Mouse (Mus musculus): ENCODE measurements at regions not wholly inside any gene's neighbourhood (a gene's known extent, or its start where the extent isn't known, plus 50 kb on each side); places are given as distances from the start of the nearest gene placed in this dataset.

DNA sequence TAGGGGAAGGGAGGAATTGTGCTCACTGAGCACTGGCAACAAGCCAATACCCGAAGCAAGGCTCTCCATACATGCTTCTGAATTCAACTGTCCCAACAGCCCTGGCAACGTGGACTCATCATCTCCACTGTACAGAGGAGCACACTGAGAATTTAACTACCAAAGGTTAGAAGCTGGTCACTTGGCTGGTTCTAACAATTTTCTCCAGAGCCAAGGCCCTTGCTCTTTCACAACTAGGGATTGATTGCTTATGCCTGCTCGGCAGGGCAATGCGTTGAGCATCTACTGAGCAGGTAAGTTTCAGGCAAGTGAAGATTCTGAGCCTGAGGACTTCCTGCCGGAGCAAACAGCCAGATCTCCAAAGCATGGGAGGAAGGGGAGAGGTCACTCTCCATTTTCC lies 616.0 kb upstream of the Cdh5 start:
- Histone ChIP-seq H3K9me3 (no peaks in the 10 kb centered on the region), H3K9ac (no peak overlapping the region), H3K4me3 (no peak overlapping the region), H3K4me1 (peaks cover 21% of the 10 kb centered on the region), H3K27me3 (no peaks in the 10 kb centered on the region), H3K4me2 (no peak overlapping the region), H3K36me3 (no peaks in the 10 kb centered on the region), H3K27ac (no peak overlapping the region)
- 85% methylated on average over 5 of the region's 5 CpGs for WGBS
- no peak for ATAC-seq (ENCODE audit: insufficient number of reproducible peaks, insufficient read depth, low FRiP score, low TSS enrichment, low read depth)

DNA sequence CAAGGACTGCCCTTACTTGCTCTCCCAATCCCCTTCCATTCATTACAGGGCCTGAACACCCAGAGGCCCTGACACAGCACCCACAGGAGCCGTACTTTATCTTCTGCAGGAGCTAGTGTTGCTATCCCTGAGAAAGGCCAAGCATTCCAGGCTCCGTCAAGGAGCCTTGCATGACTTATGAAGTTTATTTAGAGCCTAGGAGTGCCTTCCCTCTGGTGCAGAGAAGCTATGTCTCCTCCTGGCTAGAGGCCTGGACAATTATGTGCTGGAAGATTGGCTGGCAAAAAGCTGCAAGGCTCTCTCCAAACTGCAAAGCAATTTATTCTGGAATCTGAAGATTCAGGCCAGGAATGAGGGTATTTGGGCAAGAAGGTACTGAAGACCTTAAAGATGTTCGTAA lies 612.0 kb upstream of the Cdh5 start:
- Histone ChIP-seq H3K27ac (no peak overlapping the region; the same call in 1 of the 2 replicates), H3K9me3 (no peaks in the 10 kb centered on the region), H3K4me1 (peaks cover 23% of the 10 kb centered on the region), H3K4me2 (no peak overlapping the region), H3K9ac (no peak overlapping the region), H3K4me3 (no peak overlapping the region), H3K36me3 (no peaks in the 10 kb centered on the region), H3K27me3 (no peaks in the 10 kb centered on the region)
- ATAC-seq (ENCODE audit: insufficient number of reproducible peaks, insufficient read depth, low FRiP score, low TSS enrichment, low read depth), result no peak
- WGBS, result 76% methylated on average over 3 of the region's 3 CpGs

DNA sequence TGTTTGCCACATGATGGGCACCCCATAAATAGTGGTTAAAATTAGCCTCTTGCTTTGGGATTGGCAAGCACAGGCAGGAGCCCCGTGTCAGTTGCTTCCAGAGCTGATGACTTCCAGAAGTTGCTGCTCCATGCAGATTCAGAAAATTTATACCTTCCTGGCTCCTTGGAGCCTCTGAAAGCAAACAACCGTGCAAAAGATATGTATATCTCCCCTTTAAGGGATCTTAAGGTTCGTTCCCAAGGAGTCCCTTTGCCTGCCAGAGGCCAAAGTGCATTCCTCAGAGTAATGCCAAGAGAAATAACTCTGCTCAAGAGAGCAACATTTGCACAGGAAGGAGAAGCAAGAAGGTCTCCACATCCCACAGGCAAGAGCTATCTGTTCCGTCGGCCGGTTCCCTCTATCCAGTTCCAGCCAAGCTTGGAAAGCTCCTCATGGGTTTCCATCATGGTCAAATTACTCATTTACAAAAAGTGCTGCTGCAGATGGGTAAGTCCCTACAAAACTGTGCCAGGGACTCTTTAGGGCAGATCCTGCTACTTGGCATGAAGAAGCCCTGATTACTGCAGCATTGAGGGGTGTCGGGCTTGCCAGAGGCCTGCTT lies 608.4 kb upstream of the Cdh5 start:
- 0 out of 2 replicates have a peak, but pooled peaks have one; percentile 37 for ATAC-seq (ENCODE audit: insufficient number of reproducible peaks, insufficient read depth, low FRiP score, low TSS enrichment, low read depth)

DNA sequence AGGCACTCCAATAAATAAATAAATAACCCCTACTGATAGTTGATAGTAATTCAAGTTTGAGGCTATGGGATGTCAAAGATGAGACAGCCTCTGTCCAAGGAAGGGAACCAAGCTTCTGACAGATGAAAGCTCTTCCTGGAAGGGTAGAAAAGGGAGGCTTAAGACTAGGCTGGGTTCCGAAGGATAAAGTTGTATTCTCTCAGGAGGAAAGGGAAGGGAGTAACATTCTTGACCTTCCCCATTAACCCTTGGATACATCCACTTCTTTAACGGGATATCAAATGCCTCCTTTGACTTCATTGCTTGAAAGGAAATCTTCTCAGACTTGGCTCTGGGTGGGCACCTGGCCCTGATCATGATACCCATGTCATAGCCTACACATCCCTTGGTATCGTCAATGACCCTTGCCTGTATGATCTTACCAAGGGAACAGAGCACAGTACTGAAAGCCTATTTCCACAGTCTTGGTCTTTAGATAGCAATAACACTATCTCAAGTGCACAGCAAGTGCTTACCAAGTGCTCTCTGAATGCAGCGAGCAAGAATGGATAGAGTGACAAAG lies 607.4 kb upstream of the Cdh5 start:
- H3K4me2 ChIP-seq, result no peak overlapping the region
- H3K36me3 ChIP-seq, result no peaks in the 10 kb centered on the region
- no peak overlapping the region for H3K27ac ChIP-seq
- no peak overlapping the region for H3K9ac ChIP-seq
- H3K9me3 ChIP-seq, result no peaks in the 10 kb centered on the region
- no peak overlapping the region for H3K4me3 ChIP-seq
- no peak for ATAC-seq (ENCODE audit: insufficient number of reproducible peaks, insufficient read depth, low FRiP score, low TSS enrichment, low read depth)
- H3K27me3 ChIP-seq, result no peaks in the 10 kb centered on the region
- H3K4me1 ChIP-seq, result peaks cover 19% of the 10 kb centered on the region
- 84% methylated on average over 4 of the region's 4 CpGs for WGBS

More for the DNA sequence above, 608.4 kb upstream of the Cdh5 start:
- 51% methylated on average over 7 of the region's 7 CpGs for WGBS
- Histone ChIP-seq H3K4me1 (peaks cover 23% of the 10 kb centered on the region), H3K27me3 (no peaks in the 10 kb centered on the region), H3K9ac (no peak overlapping the region), H3K27ac (peak overlapping the region; percentile 48), H3K4me2 (no peak overlapping the region), H3K4me3 (no peak overlapping the region), H3K9me3 (no peaks in the 10 kb centered on the region), H3K36me3 (no peaks in the 10 kb centered on the region)

DNA sequence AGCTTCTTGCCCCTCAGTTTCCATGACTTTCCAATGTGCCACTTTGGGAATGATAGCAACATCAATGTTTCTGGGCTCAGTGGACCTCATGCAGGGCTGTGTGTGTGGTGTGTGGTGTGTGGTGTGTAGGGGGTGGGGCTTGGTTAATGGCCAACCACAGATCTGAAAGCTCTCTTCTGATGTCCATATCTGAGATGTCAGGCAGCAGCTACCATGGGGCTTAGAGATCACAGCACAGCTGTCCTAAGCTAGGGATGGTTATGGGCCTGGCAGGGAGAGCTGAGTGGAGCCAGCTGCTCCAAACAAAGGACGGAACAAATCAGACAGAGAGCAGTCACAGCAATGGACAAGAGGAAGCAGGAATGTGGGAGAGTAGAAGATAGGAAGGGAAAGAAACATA lies 606.8 kb upstream of the Cdh5 start:
- H3K9ac ChIP-seq, result no peak overlapping the region
- peaks cover 12% of the 10 kb centered on the region for H3K4me1 ChIP-seq
- no peaks in the 10 kb centered on the region for H3K9me3 ChIP-seq
- no peaks in the 10 kb centered on the region for H3K36me3 ChIP-seq
- ATAC-seq (ENCODE audit: insufficient number of reproducible peaks, insufficient read depth, low FRiP score, low TSS enrichment, low read depth), result no peak
- H3K27me3 ChIP-seq, result no peaks in the 10 kb centered on the region
- no peak overlapping the region for H3K4me3 ChIP-seq
- no peak overlapping the region for H3K4me2 ChIP-seq
- no peak overlapping the region for H3K27ac ChIP-seq
- 62% methylated on average over 1 of the region's 1 CpGs for WGBS

DNA sequence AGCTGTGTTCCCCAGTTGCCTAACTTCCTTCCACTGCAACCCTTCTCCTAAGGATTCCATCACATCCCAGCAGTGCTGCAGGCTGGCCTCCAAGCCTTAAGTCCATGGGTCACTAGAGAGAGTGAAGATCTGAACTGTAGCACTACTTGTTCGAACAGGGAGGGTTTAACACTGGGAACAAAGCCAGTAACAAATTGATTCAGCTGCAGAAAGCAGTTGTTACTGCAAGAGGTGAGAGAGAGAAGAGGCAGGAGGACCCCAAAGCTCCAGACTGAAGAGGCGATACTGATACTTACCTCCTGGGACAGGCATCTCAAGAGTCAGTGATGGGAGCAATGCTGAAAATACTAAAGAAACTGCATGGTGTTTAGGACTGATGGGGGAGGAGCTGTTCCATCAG lies 600.1 kb upstream of the Cdh5 start:
- Histone ChIP-seq H3K4me1 (peaks cover 7% of the 10 kb centered on the region), H3K27ac (no peak overlapping the region), H3K27me3 (no peaks in the 10 kb centered on the region), H3K9ac (no peak overlapping the region), H3K9me3 (no peaks in the 10 kb centered on the region), H3K4me2 (no peak overlapping the region), H3K4me3 (no peak overlapping the region), H3K36me3 (no peaks in the 10 kb centered on the region)
- ATAC-seq (ENCODE audit: insufficient number of reproducible peaks, insufficient read depth, low FRiP score, low TSS enrichment, low read depth), result no peak
- 63% methylated on average over 2 of the region's 2 CpGs for WGBS

DNA sequence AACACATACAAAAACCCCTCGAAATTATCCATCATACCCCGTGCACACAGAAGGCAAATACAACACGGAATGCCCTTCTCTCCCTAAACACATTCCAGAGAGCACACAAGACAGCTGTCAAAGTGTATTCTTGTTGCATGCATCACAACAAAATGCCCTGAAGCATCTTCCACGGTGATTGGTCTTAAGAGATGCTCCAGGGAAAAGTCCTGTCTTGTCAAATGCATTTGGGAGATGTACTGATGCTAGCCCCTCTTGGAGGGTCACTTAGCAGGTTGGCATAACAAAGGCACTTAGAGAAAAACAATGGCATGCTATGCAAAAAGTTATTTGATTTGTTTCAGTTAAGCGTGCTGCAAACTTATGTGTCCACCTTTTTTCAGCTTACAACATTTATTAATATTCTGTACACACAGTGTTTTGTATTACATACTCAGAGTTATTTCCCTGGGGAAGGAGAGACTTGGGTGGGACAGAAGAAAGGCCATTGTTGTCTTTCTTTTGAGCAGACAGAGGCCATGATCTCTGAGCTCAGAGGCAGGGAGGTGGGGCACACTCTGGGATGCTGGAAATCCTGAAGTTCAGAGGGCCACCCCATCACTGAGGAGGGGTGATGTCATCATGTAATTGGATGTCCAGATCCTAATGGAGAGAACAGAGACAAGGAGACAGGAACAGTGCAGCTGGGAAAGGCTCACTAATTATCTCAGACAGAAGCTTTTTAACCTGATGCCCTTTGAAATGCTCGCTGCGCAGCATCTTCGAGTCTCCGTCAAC lies 598.2 kb upstream of the Cdh5 start:
- WGBS, result 73% methylated on average over 9 of the region's 9 CpGs

DNA sequence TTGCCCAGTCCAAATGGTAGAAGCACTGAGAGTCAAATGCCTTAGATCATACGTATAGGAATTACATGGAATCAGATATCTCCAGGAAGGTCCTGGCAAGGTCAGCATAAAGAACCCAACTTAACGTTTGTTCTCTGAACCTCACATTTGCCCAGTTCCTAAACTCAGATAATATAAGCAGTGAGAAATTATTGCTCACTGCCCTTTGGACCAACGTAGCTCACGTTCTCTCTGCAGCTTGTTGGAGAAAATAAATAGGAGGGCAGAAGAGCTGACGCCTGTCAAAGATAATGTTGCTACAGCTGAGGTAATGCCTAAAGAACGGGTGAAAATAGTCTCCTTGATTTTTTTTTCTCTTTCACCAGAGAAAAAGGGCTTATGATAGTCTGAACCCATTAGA lies 595.1 kb upstream of the Cdh5 start:
- Histone ChIP-seq H3K36me3 (no peaks in the 10 kb centered on the region), H3K9me3 (0 out of 2 replicates have a peak, but pooled peaks cover 4% of the 10 kb centered on the region), H3K9ac (no peak overlapping the region), H3K4me3 (no peak overlapping the region), H3K27me3 (no peaks in the 10 kb centered on the region), H3K4me1 (peaks cover 5% of the 10 kb centered on the region), H3K27ac (no peak overlapping the region), H3K4me2 (no peak overlapping the region)
- WGBS, result 42% methylated on average over 6 of the region's 6 CpGs
- ATAC-seq (ENCODE audit: insufficient number of reproducible peaks, insufficient read depth, low FRiP score, low TSS enrichment, low read depth), result no peak

More for the DNA sequence above, 598.2 kb upstream of the Cdh5 start:
- Histone ChIP-seq H3K4me2 (no peak overlapping the region), H3K9me3 (0 out of 2 replicates have a peak, but pooled peaks cover 4% of the 10 kb centered on the region), H3K9ac (no peak overlapping the region), H3K27ac (no peak overlapping the region), H3K4me1 (peaks cover 8% of the 10 kb centered on the region), H3K36me3 (no peaks in the 10 kb centered on the region), H3K27me3 (no peaks in the 10 kb centered on the region), H3K4me3 (no peak overlapping the region)
- ATAC-seq (ENCODE audit: insufficient number of reproducible peaks, insufficient read depth, low FRiP score, low TSS enrichment, low read depth), result no peak

DNA sequence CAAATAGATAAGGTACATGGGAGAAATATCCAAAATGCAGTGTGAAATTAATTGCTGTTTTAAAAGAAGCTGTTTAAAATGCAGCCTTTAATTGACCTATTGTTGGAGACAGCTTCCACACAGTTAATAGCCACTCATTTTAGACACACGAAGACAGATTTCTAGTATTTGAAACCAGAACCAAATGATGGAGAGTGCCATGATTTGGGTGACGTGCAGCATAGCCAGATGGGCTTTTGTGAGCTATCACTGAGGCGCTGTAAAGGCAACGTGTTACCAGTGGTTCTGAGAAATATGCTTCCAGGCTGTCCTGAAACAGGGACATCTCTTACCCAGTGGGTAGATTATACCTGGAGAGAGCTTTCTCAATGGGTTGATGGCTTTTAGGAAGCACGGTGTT lies 594.4 kb upstream of the Cdh5 start:
- Histone ChIP-seq H3K9me3 (0 out of 2 replicates have a peak, but pooled peaks cover 4% of the 10 kb centered on the region), H3K4me2 (no peak overlapping the region), H3K4me1 (peaks cover 5% of the 10 kb centered on the region), H3K27me3 (no peaks in the 10 kb centered on the region), H3K4me3 (no peak overlapping the region), H3K27ac (no peak overlapping the region), H3K36me3 (no peaks in the 10 kb centered on the region), H3K9ac (no peak overlapping the region)
- WGBS, result 79% methylated on average over 5 of the region's 5 CpGs
- ATAC-seq (ENCODE audit: insufficient number of reproducible peaks, insufficient read depth, low FRiP score, low TSS enrichment, low read depth), result no peak

DNA sequence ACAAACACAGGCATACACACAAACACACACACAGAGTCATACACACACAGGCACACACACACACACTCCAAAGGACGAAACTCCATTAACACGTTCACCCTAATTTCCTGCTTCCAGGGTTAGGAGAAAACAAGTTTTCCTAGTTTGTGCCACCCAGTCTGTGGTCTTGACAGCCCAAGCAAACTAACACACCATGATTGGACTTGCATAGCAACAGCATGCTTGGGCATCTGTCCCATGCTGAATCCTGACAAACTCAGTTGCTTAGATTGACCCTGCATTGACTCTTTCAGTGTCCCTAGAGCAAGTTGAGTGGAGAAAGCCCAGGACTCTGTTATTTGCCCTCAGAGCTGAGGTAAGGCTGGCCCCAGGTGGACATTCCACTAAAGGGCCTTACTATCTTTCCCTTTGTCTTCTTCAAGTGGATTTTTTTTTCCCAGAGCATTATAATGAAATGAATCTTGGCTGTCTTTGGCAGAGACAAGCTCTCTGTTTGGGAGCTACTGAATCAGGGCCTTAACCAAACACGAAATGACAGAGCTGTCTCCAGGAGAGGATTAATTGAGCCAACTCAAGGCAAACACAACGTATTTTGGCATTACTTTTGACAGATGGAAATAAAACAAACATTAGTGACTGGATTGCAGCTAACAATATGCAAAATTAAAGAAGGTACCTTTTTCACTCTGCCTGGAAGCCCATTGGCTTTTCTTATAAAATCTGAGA lies 581.1 kb upstream of the Cdh5 start:
- Histone ChIP-seq H3K27me3 (no peaks in the 10 kb centered on the region), H3K27ac (no peak overlapping the region), H3K9me3 (no peaks in the 10 kb centered on the region), H3K9ac (no peak overlapping the region), H3K4me2 (no peak overlapping the region), H3K36me3 (no peaks in the 10 kb centered on the region), H3K4me1 (no peaks in the 10 kb centered on the region), H3K4me3 (no peak overlapping the region)
- WGBS, result 58% methylated on average over 4 of the region's 4 CpGs
- ATAC-seq (ENCODE audit: insufficient number of reproducible peaks, insufficient read depth, low FRiP score, low TSS enrichment, low read depth), result no peak

DNA sequence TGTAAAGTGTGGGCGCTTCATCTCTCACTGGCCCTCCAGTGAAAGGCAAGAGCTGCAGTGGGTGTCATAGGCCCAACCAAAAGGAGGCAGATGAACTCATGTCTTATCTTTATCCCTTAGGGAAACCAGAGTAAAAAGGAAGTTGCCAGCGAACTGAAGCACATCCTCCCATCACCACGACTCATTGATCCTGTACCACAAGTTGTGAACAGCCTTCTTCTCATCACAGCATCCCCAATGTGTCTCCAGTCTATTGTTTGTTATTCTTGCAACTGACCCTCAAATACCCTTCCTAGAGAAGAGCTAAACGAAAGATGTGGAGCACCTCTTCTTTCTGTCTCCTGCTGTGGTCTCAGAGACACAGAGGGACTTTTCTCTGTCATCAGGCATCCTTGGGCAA lies 570.5 kb upstream of the Cdh5 start:
- Histone ChIP-seq H3K4me1 (no peaks in the 10 kb centered on the region), H3K4me2 (no peak overlapping the region), H3K9me3 (no peaks in the 10 kb centered on the region), H3K9ac (no peak overlapping the region), H3K27me3 (no peaks in the 10 kb centered on the region), H3K27ac (no peak overlapping the region), H3K4me3 (no peak overlapping the region), H3K36me3 (no peaks in the 10 kb centered on the region)
- WGBS, result 76% methylated on average over 4 of the region's 4 CpGs
- no peak for ATAC-seq (ENCODE audit: insufficient number of reproducible peaks, insufficient read depth, low FRiP score, low TSS enrichment, low read depth)

Data from embryonic facial prominence, embryonic 13.5 days (tissue).